Mouse (Mus musculus): ENCODE data around the gene Mapre3. TPM values are rescaled to one million over a fixed set of nuclear protein-coding genes. Genes with fewer than 3 reads are reported as not detected.
A peak's percentile ranks its signal among the peaks of the same experiment; 100 is the strongest.

Mapre3 gene
- polyA plus RNA-seq, 1 experiment from 2014 or later: 14.1 TPM

- peak; percentile 92 for DNase-seq (ENCODE audit: low spot score)
- no peaks in the 10 kb centered on the region for H3K9me3 ChIP-seq (ENCODE audit: control insufficient read depth, low read length)
- WGBS: 9% methylated on average over 20 of the region's 20 CpGs
- H3K4me1 ChIP-seq (replicated peaks; ENCODE audit: control insufficient read depth, insufficient read depth): no peaks in the 10 kb centered on the region
- H3K4me2 ChIP-seq (replicated peaks; ENCODE audit: low read depth): peak overlapping the region; percentile 45
- peak; percentile 96 for TF ChIP-seq CTCF (IDR thresholded peaks at IDR 0.05; ENCODE audit: low read depth)
- no peak for TF ChIP-seq EP300 (optimal IDR thresholded peaks at IDR 0.05)
- H3K27me3 ChIP-seq (ENCODE audit: control insufficient read depth, insufficient read depth, low read length): no peaks in the 10 kb centered on the region
- peak; percentile 84 for ATAC-seq (ENCODE audit: low FRiP score, low TSS enrichment)
- no peak overlapping the region for H3K9ac ChIP-seq (ENCODE audit: low read length)
- no peak overlapping the region for H3K27ac ChIP-seq (replicated peaks)
- H3K36me3 ChIP-seq (ENCODE audit: control insufficient read depth, insufficient read depth, low read length): no peaks in the 10 kb centered on the region
- 0 out of 2 replicates have a peak overlapping the region, but pooled peaks have one; percentile 12 for H3K4me3 ChIP-seq (ENCODE audit: low read depth, low read length)
These were observed 39.7 kb upstream of the Mapre3 start for GRCm38 (mm10) chr5:30774601-30775371.

GRCm38 (mm10) chr5:30780699-30781098 lies 33.7 kb upstream of the Mapre3 start:
- Histone ChIP-seq H3K9ac (ENCODE audit: low read length) (no peak overlapping the region), H3K4me1 (replicated peaks; ENCODE audit: control insufficient read depth, insufficient read depth) (no peaks in the 10 kb centered on the region), H3K27ac (replicated peaks) (no peak overlapping the region), H3K36me3 (ENCODE audit: control insufficient read depth, insufficient read depth, low read length) (no peaks in the 10 kb centered on the region), H3K9me3 (ENCODE audit: control insufficient read depth, low read length) (no peaks in the 10 kb centered on the region), H3K27me3 (ENCODE audit: control insufficient read depth, insufficient read depth, low read length) (no peaks in the 10 kb centered on the region), H3K4me2 (replicated peaks; ENCODE audit: low read depth) (no peak overlapping the region), H3K4me3 (ENCODE audit: low read depth, low read length) (no peak overlapping the region)
- 56% methylated on average over 9 of the region's 9 CpGs for WGBS
- TF ChIP-seq EP300 (optimal IDR thresholded peaks at IDR 0.05) (no peak), CTCF (IDR thresholded peaks at IDR 0.05; ENCODE audit: low read depth) (no peak)
- no peak for DNase-seq (ENCODE audit: low spot score)
- 0 out of 2 replicates have a peak, but pooled peaks have one; percentile 25 for ATAC-seq (ENCODE audit: low FRiP score, low TSS enrichment)

GRCm38 (mm10) chr5:30781147-30781546 lies 33.3 kb upstream of the Mapre3 start:
- Histone ChIP-seq H3K9ac (ENCODE audit: low read length) (no peak overlapping the region), H3K36me3 (ENCODE audit: control insufficient read depth, insufficient read depth, low read length) (no peaks in the 10 kb centered on the region), H3K27ac (replicated peaks) (no peak overlapping the region), H3K4me2 (replicated peaks; ENCODE audit: low read depth) (no peak overlapping the region), H3K27me3 (ENCODE audit: control insufficient read depth, insufficient read depth, low read length) (no peaks in the 10 kb centered on the region), H3K4me1 (replicated peaks; ENCODE audit: control insufficient read depth, insufficient read depth) (no peaks in the 10 kb centered on the region), H3K4me3 (ENCODE audit: low read depth, low read length) (no peak overlapping the region), H3K9me3 (ENCODE audit: control insufficient read depth, low read length) (no peaks in the 10 kb centered on the region)
- 81% methylated on average over 3 of the region's 3 CpGs for WGBS
- TF ChIP-seq EP300 (optimal IDR thresholded peaks at IDR 0.05) (no peak), CTCF (IDR thresholded peaks at IDR 0.05; ENCODE audit: low read depth) (no peak)
- DNase-seq (ENCODE audit: low spot score) (no peak), ATAC-seq (ENCODE audit: low FRiP score, low TSS enrichment) (no peak)

- H3K4me2 ChIP-seq (replicated peaks; ENCODE audit: low read depth): no peak overlapping the region
- no peak for ATAC-seq (ENCODE audit: low FRiP score, low TSS enrichment)
- H3K27me3 ChIP-seq (ENCODE audit: control insufficient read depth, insufficient read depth, low read length): no peaks in the 10 kb centered on the region
- no peaks in the 10 kb centered on the region for H3K9me3 ChIP-seq (ENCODE audit: control insufficient read depth, low read length)
- no peaks in the 10 kb centered on the region for H3K36me3 ChIP-seq (ENCODE audit: control insufficient read depth, insufficient read depth, low read length)
- no peak for DNase-seq (ENCODE audit: low spot score)
- no peak overlapping the region for H3K9ac ChIP-seq (ENCODE audit: low read length)
- 89% methylated on average over 5 of the region's 5 CpGs for WGBS
- H3K27ac ChIP-seq (replicated peaks): no peak overlapping the region
- TF ChIP-seq CTCF (IDR thresholded peaks at IDR 0.05; ENCODE audit: low read depth): no peak
- TF ChIP-seq EP300 (optimal IDR thresholded peaks at IDR 0.05): no peak
- no peak overlapping the region for H3K4me3 ChIP-seq (ENCODE audit: low read depth, low read length)
- H3K4me1 ChIP-seq (replicated peaks; ENCODE audit: control insufficient read depth, insufficient read depth): no peaks in the 10 kb centered on the region
These were observed 27.1 kb upstream of the Mapre3 start for GRCm38 (mm10) chr5:30787381-30787780.

GRCm38 (mm10) chr5:30790047-30790446 lies 24.4 kb upstream of the Mapre3 start:
- ATAC-seq (ENCODE audit: low FRiP score, low TSS enrichment): no peak

GRCm38 (mm10) chr5:30796125-30796524 lies 18.3 kb upstream of the Mapre3 start:
- Histone ChIP-seq H3K4me1 (replicated peaks; ENCODE audit: control insufficient read depth, insufficient read depth) (no peaks in the 10 kb centered on the region), H3K27me3 (ENCODE audit: control insufficient read depth, insufficient read depth, low read length) (no peaks in the 10 kb centered on the region), H3K27ac (replicated peaks) (no peak overlapping the region), H3K4me3 (ENCODE audit: low read depth, low read length) (no peak overlapping the region), H3K36me3 (ENCODE audit: control insufficient read depth, insufficient read depth, low read length) (no peaks in the 10 kb centered on the region), H3K4me2 (replicated peaks; ENCODE audit: low read depth) (no peak overlapping the region), H3K9ac (ENCODE audit: low read length) (no peak overlapping the region), H3K9me3 (ENCODE audit: control insufficient read depth, low read length) (no peaks in the 10 kb centered on the region)
- peak; percentile 89 for TF ChIP-seq CTCF (IDR thresholded peaks at IDR 0.05; ENCODE audit: low read depth)
- TF ChIP-seq EP300 (optimal IDR thresholded peaks at IDR 0.05): no peak
- WGBS: 17% methylated on average over 12 of the region's 12 CpGs
- ATAC-seq (ENCODE audit: low FRiP score, low TSS enrichment): peak; percentile 76
- peak; percentile 85 for DNase-seq (ENCODE audit: low spot score)

More at GRCm38 (mm10) chr5:30790047-30790446, 24.4 kb upstream of the Mapre3 start:
- Histone ChIP-seq H3K4me2 (replicated peaks; ENCODE audit: low read depth) (no peak overlapping the region), H3K4me3 (ENCODE audit: low read depth, low read length) (no peak overlapping the region), H3K27me3 (ENCODE audit: control insufficient read depth, insufficient read depth, low read length) (no peaks in the 10 kb centered on the region), H3K9me3 (ENCODE audit: control insufficient read depth, low read length) (no peaks in the 10 kb centered on the region), H3K36me3 (ENCODE audit: control insufficient read depth, insufficient read depth, low read length) (no peaks in the 10 kb centered on the region), H3K9ac (ENCODE audit: low read length) (no peak overlapping the region), H3K4me1 (replicated peaks; ENCODE audit: control insufficient read depth, insufficient read depth) (no peaks in the 10 kb centered on the region), H3K27ac (replicated peaks) (no peak overlapping the region)
- no peak for DNase-seq (ENCODE audit: low spot score)
- TF ChIP-seq CTCF (IDR thresholded peaks at IDR 0.05; ENCODE audit: low read depth): no peak
- TF ChIP-seq EP300 (optimal IDR thresholded peaks at IDR 0.05): no peak
- WGBS: 81% methylated on average over 3 of the region's 3 CpGs

All from stomach, postnatal 0 days (tissue).